Mouse (Mus musculus) myocyte (in vitro differentiated cells): ENCODE measurements around the gene Cabcoco1. TPM values are rescaled to one million over a fixed set of nuclear protein-coding genes. Genes with fewer than 3 reads are reported as not detected.

Experiments
- H3K27me3 ChIP-seq: one replicate; pipeline ENCODE4 v1.6.1; 2011; ENCODE audit not compliant: control insufficient read depth, insufficient read depth, insufficient read length
- H3K36me3 ChIP-seq: one replicate; pipeline ENCODE4 v1.6.1; 2011; ENCODE audit not compliant: control insufficient read depth, insufficient read depth
- H3K4me2 ChIP-seq: one replicate; pipeline ENCODE4 v1.6.1; 2011; ENCODE audit warnings: low read depth, control low read depth
- H3K4me3 ChIP-seq: one replicate; pipeline ENCODE4 v1.5.1; 2011; ENCODE audit warnings: mild to moderate bottlenecking, control low read depth, moderate library complexity
- H3K79me2 ChIP-seq: one replicate; pipeline ENCODE4 v1.6.1; 2011; ENCODE audit not compliant: control insufficient read depth, insufficient read depth
- H3ac ChIP-seq: one replicate; pipeline ENCODE4 v1.6.1; 2011; ENCODE audit not compliant: control insufficient read depth, insufficient read length
- CEBPB ChIP-seq: IDR thresholded peaks from 2 replicates; pipeline ENCODE4 v1.6.1; 2011; ENCODE audit warnings: mild to moderate bottlenecking, moderate library complexity; ENCODE audit not compliant: poor library complexity, insufficient read depth, severe bottlenecking
- E2F4 ChIP-seq: IDR thresholded peaks from one replicate; pipeline ENCODE4 v1.6.1; 2011; ENCODE audit warnings: mild to moderate bottlenecking, control low read depth, moderate library complexity; ENCODE audit not compliant: insufficient read depth
- MAX ChIP-seq: IDR thresholded peaks from one replicate; pipeline ENCODE4 v1.6.1; 2011; ENCODE audit warnings: low read depth, mild to moderate bottlenecking, control low read depth
- MYOD1 ChIP-seq, 3 experiments: IDR thresholded peaks; one replicate each; pipeline ENCODE4 v1.6.1; 2011; ENCODE audit warnings: control low read depth in 2 of 3, low read depth in 2 of 3, mild to moderate bottlenecking in 2 of 3, moderate library complexity in 1 of 3; ENCODE audit not compliant: insufficient read length in 2 of 3, control insufficient read depth in 1 of 3
- MYOG ChIP-seq, 3 experiments: IDR thresholded peaks; one replicate each; pipeline ENCODE4 v1.6.1; 2011; ENCODE audit warnings: control low read depth in 2 of 3, low read depth in 2 of 3, mild to moderate bottlenecking in 2 of 3; ENCODE audit not compliant: insufficient read length in 2 of 3, control insufficient read depth in 1 of 3, insufficient read depth in 1 of 3
- POLR2A ChIP-seq: IDR thresholded peaks from one replicate; pipeline ENCODE4 v1.6.1; 2011; ENCODE audit warnings: low read depth, mild to moderate bottlenecking, control low read depth, moderate library complexity; ENCODE audit not compliant: insufficient read length
- POLR2AphosphoS2 ChIP-seq: IDR thresholded peaks from one replicate; pipeline ENCODE4 v1.6.1; 2011; ENCODE audit warnings: low read depth, control low read depth; ENCODE audit not compliant: insufficient read length
- REST ChIP-seq: IDR thresholded peaks from one replicate; pipeline ENCODE4 v1.6.1; 2011; ENCODE audit warnings: mild to moderate bottlenecking, control low read depth, moderate library complexity; ENCODE audit not compliant: insufficient read depth, insufficient read length
- SRF ChIP-seq: IDR thresholded peaks from one replicate; pipeline ENCODE4 v1.6.1; 2011; ENCODE audit warnings: low read depth; ENCODE audit not compliant: control insufficient read depth, insufficient read length
- TCF12 ChIP-seq: IDR thresholded peaks from one replicate; pipeline ENCODE4 v1.6.1; 2011; ENCODE audit warnings: mild to moderate bottlenecking, control low read depth; ENCODE audit not compliant: poor library complexity, insufficient read depth, severe bottlenecking
- TCF3 ChIP-seq: IDR thresholded peaks from one replicate; pipeline ENCODE4 v1.6.1; 2011; ENCODE audit warnings: low read depth, control low read depth; ENCODE audit not compliant: insufficient read length
- USF1 ChIP-seq: IDR thresholded peaks from one replicate; pipeline ENCODE4 v1.6.1; 2011; ENCODE audit warnings: low read depth, mild to moderate bottlenecking, control low read depth, moderate library complexity
- polyA plus RNA-seq: library from polyadenylated mRNA; unstranded; fragments of >200 nt; fragmentation: generic; extraction: Trizol; gene quantifications from one replicate; pipeline ENCODE4 v1.2.1, GENCODE M21; 2012; ENCODE audit warnings: missing spikeins

Cabcoco1 gene
- polyA plus RNA-seq, 1 experiment, result not detected

DNA sequence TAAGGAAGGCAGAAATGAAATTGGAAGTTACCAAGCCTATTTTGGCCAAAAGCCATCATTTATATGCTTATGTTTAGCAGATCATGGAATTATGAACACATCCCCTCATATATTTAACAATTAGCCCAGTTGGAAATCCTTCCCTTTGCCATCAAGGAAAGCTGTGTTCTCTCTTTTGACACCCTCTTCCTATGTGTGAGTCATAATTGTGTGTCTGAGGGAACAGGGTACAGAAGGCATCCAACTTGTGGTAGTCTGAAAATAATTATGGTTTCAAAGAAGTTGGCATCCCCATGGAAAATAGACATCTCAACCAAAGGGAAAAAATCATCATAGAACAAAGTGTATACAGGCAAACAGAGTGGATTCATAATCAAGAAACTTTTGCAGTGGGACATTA, 26.5 kb upstream of the Cabcoco1 start:
- Histone ChIP-seq H3K36me3 (no peaks in the 10 kb centered on the region), H3K27me3 (no peaks in the 10 kb centered on the region), H3K4me3 (no peak overlapping the region), H3ac (no peak overlapping the region), H3K79me2 (no peaks in the 10 kb centered on the region), H3K4me2 (no peak overlapping the region)
- TF ChIP-seq E2F4 (no peak), REST (no peak), USF1 (no peak)

DNA sequence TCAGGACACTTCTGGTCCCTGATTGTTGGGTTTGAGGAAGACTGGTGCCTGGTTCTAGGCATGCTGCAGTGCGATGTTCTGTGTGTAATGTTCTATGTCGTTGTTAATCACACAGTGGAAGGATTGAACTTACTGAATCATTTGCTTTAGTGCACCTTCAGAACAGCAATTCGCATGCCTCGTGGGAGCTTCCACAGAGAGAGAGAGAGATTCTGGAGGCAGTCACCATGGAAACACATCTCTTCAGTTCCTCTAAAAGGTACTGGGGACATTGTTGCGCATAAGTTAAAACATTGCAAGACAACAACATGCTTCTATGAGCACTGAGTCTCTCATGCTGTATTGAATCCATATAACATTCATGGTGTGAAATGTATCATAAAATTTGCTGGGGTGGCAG, 20.6 kb upstream of the Cabcoco1 start:
- H3K36me3 ChIP-seq, result no peaks in the 10 kb centered on the region
- H3K79me2 ChIP-seq, result no peaks in the 10 kb centered on the region
- H3K4me3 ChIP-seq, result no peak overlapping the region
- no peak overlapping the region for H3K4me2 ChIP-seq
- H3K27me3 ChIP-seq, result no peaks in the 10 kb centered on the region
- TF ChIP-seq USF1, result no peak
- TF ChIP-seq MYOG (IDR thresholded peaks at IDR 0.05; ENCODE audit: control insufficient read depth in 1 of 3, insufficient read depth in 1 of 3, insufficient read length in 2 of 3, low read depth in 2 of 3), result no peak
- no peak for TF ChIP-seq TCF12
- no peak for TF ChIP-seq E2F4
- no peak for TF ChIP-seq SRF
- TF ChIP-seq REST, result no peak
- TF ChIP-seq CEBPB, result no peak
- no peak for TF ChIP-seq MAX
- TF ChIP-seq MYOD1 (IDR thresholded peaks at IDR 0.05; ENCODE audit: control insufficient read depth in 1 of 3, insufficient read length in 2 of 3, low read depth in 2 of 3), result no peak
- no peak for TF ChIP-seq TCF3
- TF ChIP-seq POLR2AphosphoS2, result no peak
- no peak for TF ChIP-seq POLR2A
- no peak overlapping the region for H3ac ChIP-seq

DNA sequence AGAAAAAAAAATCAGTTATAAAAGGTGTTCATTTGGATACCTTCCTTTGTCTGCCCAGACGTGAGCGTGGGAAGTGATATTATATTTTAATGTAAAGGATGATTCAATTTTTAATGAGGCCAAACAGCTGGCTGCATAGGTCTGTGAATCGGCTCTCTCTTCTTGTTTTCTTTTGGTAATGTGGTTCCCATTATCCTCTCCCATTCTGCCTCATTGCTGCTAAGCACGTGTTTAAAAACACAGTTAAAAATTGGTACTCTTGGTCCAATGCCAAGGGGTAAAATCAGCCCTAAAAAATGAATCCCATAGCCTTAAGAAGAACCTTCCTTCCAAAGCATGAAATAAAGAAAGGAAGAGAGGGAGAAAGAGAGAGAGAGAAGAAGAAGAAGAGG, 17.1 kb upstream of the Cabcoco1 start:
- Histone ChIP-seq H3K4me3 (no peak overlapping the region), H3K4me2 (peak overlapping the region; percentile 76), H3K36me3 (no peaks in the 10 kb centered on the region), H3K79me2 (no peaks in the 10 kb centered on the region), H3ac (no peak overlapping the region), H3K27me3 (no peaks in the 10 kb centered on the region)
- TF ChIP-seq REST (no peak), POLR2A (no peak)

DNA sequence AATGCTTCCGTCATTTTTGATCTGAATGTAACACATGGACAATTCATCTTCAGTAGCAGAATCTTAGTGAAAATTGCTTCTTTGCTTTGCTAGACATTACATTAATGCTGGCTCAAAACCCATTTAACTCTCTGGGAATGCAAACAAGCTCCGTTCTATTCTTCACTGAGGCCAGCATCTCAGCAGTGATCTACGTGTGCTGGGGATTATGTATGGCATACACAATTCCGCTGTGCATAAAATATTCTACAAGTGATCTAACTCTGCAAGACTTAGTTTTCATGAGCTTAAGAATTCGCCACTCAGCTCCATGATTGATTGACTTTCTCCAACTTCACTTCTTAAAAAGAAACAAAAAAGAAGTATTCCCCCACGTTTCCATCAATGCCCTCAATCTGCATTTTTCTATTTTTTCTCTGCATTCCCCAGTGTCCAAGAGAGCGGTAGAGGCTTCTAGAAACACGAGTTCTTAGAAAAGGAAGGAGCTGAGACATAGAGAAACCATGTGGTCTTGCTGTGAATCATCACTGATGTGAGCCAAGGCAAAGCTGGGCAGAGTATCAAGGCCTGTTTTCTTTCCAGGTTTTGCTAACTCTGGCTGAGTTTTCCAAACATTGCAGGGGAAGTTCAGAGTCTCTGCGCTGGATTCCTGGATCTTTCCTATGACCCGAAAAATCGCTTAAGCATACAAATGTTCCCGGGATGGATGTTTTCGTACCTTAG, 16.6 kb upstream of the Cabcoco1 start:
- Histone ChIP-seq H3K27me3 (no peaks in the 10 kb centered on the region), H3K4me3 (no peak overlapping the region), H3K4me2 (peak overlapping the region; percentile 76), H3K79me2 (no peaks in the 10 kb centered on the region), H3K36me3 (no peaks in the 10 kb centered on the region), H3ac (no peak overlapping the region)
- TF ChIP-seq REST (no peak), CEBPB (no peak), MAX (peak; percentile 10), POLR2AphosphoS2 (no peak), SRF (no peak), USF1 (peak; percentile 74)

DNA sequence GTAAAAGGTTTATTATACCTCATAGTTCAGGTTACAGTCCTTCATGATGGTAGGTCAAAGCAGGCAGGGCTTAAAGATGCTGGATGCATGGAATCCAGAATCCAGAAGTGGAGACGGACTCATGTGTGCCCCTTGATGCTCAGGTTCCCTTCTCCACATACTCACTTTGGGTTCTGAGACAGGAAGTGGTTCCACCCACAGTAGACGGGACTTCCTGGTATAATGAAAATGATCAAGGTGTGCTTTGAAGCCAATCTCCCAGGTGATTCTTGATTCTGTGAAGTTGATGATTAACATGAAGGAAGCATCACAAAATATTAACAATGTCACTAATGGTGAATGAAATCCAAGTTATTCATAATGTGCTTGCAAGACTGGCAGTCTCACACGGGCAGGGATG, 12.0 kb upstream of the Cabcoco1 start:
- TF ChIP-seq SRF, result no peak
- TF ChIP-seq CEBPB, result no peak
- no peak for TF ChIP-seq TCF3
- TF ChIP-seq MYOG (IDR thresholded peaks at IDR 0.05; ENCODE audit: control insufficient read depth in 1 of 3, insufficient read depth in 1 of 3, insufficient read length in 2 of 3, low read depth in 2 of 3), result no peak
- TF ChIP-seq POLR2A, result no peak
- TF ChIP-seq MYOD1 (IDR thresholded peaks at IDR 0.05; ENCODE audit: control insufficient read depth in 1 of 3, insufficient read length in 2 of 3, low read depth in 2 of 3), result no peak
- no peak for TF ChIP-seq REST
- TF ChIP-seq TCF12, result no peak
- TF ChIP-seq POLR2AphosphoS2, result no peak
- TF ChIP-seq USF1, result no peak
- no peak for TF ChIP-seq MAX
- TF ChIP-seq E2F4, result no peak
- no peak overlapping the region for H3K4me3 ChIP-seq
- H3K79me2 ChIP-seq, result no peaks in the 10 kb centered on the region
- no peaks in the 10 kb centered on the region for H3K27me3 ChIP-seq
- no peak overlapping the region for H3K4me2 ChIP-seq
- H3ac ChIP-seq, result no peak overlapping the region
- H3K36me3 ChIP-seq, result no peaks in the 10 kb centered on the region
